Mouse (Mus musculus): ENCODE results near the gene Babam2. TPM values are rescaled to one million over a fixed set of nuclear protein-coding genes. Genes with fewer than 3 reads are reported as not detected.

The Babam2 gene
- polyA plus RNA-seq, 1 experiment from 2014 or later, result 32.3 TPM

- no peak for ATAC-seq
- H3K27ac ChIP-seq (ENCODE audit: low read depth, low read length), result no peak overlapping the region
- DNase-seq (ENCODE audit: low spot score), result no peak
- no peak overlapping the region for H3K4me3 ChIP-seq (ENCODE audit: low read depth, low read length)
- WGBS, result 87% methylated on average over 2 of the region's 2 CpGs
- H3K9ac ChIP-seq (ENCODE audit: low read length), result no peak overlapping the region
- H3K4me1 ChIP-seq (ENCODE audit: control insufficient read depth, insufficient read depth, low read length), result no peaks in the 10 kb centered on the region
- no peaks in the 10 kb centered on the region for H3K27me3 ChIP-seq (replicated peaks; ENCODE audit: control insufficient read depth, insufficient read depth, low read length)
- no peaks in the 10 kb centered on the region for H3K9me3 ChIP-seq (replicated peaks; ENCODE audit: control insufficient read depth, low read length)
- H3K36me3 ChIP-seq (ENCODE audit: control insufficient read depth, insufficient read depth, low read length), result no peaks in the 10 kb centered on the region
- H3K4me2 ChIP-seq (ENCODE audit: low read length), result no peak overlapping the region
These were observed 287.5 kb downstream of the Babam2 start for GRCm38 (mm10) chr5:31985021-31985420.

- WGBS, result 92% methylated on average over 11 of the region's 11 CpGs
- DNase-seq (ENCODE audit: low spot score) (no peak), ATAC-seq (no peak)
- Histone ChIP-seq H3K36me3 (ENCODE audit: control insufficient read depth, insufficient read depth, low read length) (no peaks in the 10 kb centered on the region), H3K4me3 (ENCODE audit: low read depth, low read length) (no peak overlapping the region), H3K9ac (ENCODE audit: low read length) (no peak overlapping the region), H3K4me2 (ENCODE audit: low read length) (no peak overlapping the region), H3K27ac (ENCODE audit: low read depth, low read length) (no peak overlapping the region), H3K27me3 (replicated peaks; ENCODE audit: control insufficient read depth, insufficient read depth, low read length) (no peaks in the 10 kb centered on the region), H3K9me3 (replicated peaks; ENCODE audit: control insufficient read depth, low read length) (no peaks in the 10 kb centered on the region), H3K4me1 (ENCODE audit: control insufficient read depth, insufficient read depth, low read length) (no peaks in the 10 kb centered on the region)
These were observed 290.2 kb downstream of the Babam2 start for GRCm38 (mm10) chr5:31987541-31988307.

DNA sequence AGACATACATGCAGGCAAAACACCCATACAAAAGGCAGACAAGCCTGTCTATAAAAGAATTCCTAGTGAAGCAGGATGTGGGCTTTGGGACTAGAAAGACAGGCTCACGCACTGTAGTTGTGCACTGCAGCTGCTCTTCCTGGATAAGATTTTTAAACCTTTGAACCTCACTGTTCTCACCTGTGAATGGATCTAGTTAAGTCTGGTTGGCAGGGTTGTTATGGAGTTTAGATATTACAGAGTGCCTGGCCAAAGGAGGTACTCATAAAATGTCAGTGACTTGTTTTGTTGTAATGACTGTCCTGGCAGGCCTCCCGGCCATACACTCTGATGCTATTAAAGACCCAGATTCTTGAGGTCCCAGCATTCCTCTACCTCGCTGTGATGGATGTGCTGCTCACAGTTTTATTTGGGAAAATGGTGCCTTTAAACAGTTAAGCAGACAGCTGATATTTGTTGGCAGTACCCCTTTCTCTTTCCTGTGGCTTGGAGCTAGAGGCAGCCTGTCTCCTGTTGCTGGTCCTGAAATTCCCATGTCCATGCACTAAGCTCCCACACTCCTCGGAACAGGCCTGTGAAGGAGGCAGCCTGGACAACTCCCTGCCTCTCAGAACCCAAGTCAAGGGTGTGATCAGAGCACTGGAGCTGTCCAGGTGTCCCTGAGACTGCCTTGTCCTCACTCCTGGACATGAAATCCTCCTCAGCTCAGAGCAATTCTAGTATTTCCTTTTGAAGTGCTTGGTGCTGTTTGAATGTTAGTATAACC, 299.9 kb downstream of the Babam2 start:
- ATAC-seq (no peak), DNase-seq (ENCODE audit: low spot score) (no peak)
- no peak overlapping the region for H3K9ac ChIP-seq (ENCODE audit: low read length)
- no peak overlapping the region for H3K4me2 ChIP-seq (ENCODE audit: low read length)
- H3K27ac ChIP-seq (ENCODE audit: low read depth, low read length), result no peak overlapping the region
- no peaks in the 10 kb centered on the region for H3K9me3 ChIP-seq (replicated peaks; ENCODE audit: control insufficient read depth, low read length)
- no peaks in the 10 kb centered on the region for H3K36me3 ChIP-seq (ENCODE audit: control insufficient read depth, insufficient read depth, low read length)
- H3K4me3 ChIP-seq (ENCODE audit: low read depth, low read length), result no peak overlapping the region
- 83% methylated on average over 4 of the region's 4 CpGs for WGBS
- no peaks in the 10 kb centered on the region for H3K4me1 ChIP-seq (ENCODE audit: control insufficient read depth, insufficient read depth, low read length)
- no peaks in the 10 kb centered on the region for H3K27me3 ChIP-seq (replicated peaks; ENCODE audit: control insufficient read depth, insufficient read depth, low read length)

GRCm38 (mm10) chr5:31998806-31999205, 301.3 kb downstream of the Babam2 start:
- no peak for ATAC-seq
- no peaks in the 10 kb centered on the region for H3K9me3 ChIP-seq (replicated peaks; ENCODE audit: control insufficient read depth, low read length)
- WGBS, result 67% methylated on average over 2 of the region's 2 CpGs
- H3K27ac ChIP-seq (ENCODE audit: low read depth, low read length), result no peak overlapping the region
- H3K4me3 ChIP-seq (ENCODE audit: low read depth, low read length), result no peak overlapping the region
- no peaks in the 10 kb centered on the region for H3K27me3 ChIP-seq (replicated peaks; ENCODE audit: control insufficient read depth, insufficient read depth, low read length)
- DNase-seq (ENCODE audit: low spot score), result no peak
- no peaks in the 10 kb centered on the region for H3K36me3 ChIP-seq (ENCODE audit: control insufficient read depth, insufficient read depth, low read length)
- no peaks in the 10 kb centered on the region for H3K4me1 ChIP-seq (ENCODE audit: control insufficient read depth, insufficient read depth, low read length)
- no peak overlapping the region for H3K4me2 ChIP-seq (ENCODE audit: low read length)
- no peak overlapping the region for H3K9ac ChIP-seq (ENCODE audit: low read length)

- Histone ChIP-seq H3K36me3 (ENCODE audit: control insufficient read depth, insufficient read depth, low read length) (no peaks in the 10 kb centered on the region), H3K9ac (ENCODE audit: low read length) (no peak overlapping the region), H3K4me1 (ENCODE audit: control insufficient read depth, insufficient read depth, low read length) (no peaks in the 10 kb centered on the region), H3K27me3 (replicated peaks; ENCODE audit: control insufficient read depth, insufficient read depth, low read length) (no peaks in the 10 kb centered on the region), H3K27ac (ENCODE audit: low read depth, low read length) (no peak overlapping the region), H3K4me2 (ENCODE audit: low read length) (no peak overlapping the region), H3K9me3 (replicated peaks; ENCODE audit: control insufficient read depth, low read length) (no peaks in the 10 kb centered on the region), H3K4me3 (ENCODE audit: low read depth, low read length) (no peak overlapping the region)
- WGBS, result 70% methylated on average over 3 of the region's 3 CpGs
- ATAC-seq (no peak), DNase-seq (ENCODE audit: low spot score) (no peak)
These were observed 302.6 kb downstream of the Babam2 start for GRCm38 (mm10) chr5:32000076-32000475.

DNA sequence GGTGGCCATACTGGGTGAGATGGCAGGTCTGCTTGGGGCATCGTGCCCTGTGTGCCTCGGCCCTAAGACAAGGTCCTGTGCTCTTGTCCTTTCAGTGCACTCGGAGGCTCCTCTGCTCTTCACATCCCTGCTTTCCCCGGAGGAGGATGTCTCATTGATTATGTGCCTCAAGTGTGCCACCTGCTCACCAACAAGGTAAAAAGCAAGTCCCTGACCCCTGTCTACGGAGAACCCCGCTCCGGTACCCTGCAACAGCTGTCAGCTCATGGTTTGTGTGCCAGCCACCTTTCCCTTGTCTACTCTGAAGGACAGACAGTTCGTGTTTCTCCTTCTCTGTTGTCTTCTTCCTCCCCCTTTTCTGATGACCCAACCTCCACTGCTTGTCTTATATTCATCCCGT, 303.8 kb downstream of the Babam2 start:
- no peaks in the 10 kb centered on the region for H3K9me3 ChIP-seq (replicated peaks; ENCODE audit: control insufficient read depth, low read length)
- DNase-seq (ENCODE audit: low spot score) (no peak), ATAC-seq (no peak)
- H3K9ac ChIP-seq (ENCODE audit: low read length), result no peak overlapping the region
- no peak overlapping the region for H3K4me3 ChIP-seq (ENCODE audit: low read depth, low read length)
- H3K4me1 ChIP-seq (ENCODE audit: control insufficient read depth, insufficient read depth, low read length), result no peaks in the 10 kb centered on the region
- H3K27me3 ChIP-seq (replicated peaks; ENCODE audit: control insufficient read depth, insufficient read depth, low read length), result no peaks in the 10 kb centered on the region
- H3K4me2 ChIP-seq (ENCODE audit: low read length), result no peak overlapping the region
- H3K36me3 ChIP-seq (ENCODE audit: control insufficient read depth, insufficient read depth, low read length), result no peaks in the 10 kb centered on the region
- H3K27ac ChIP-seq (ENCODE audit: low read depth, low read length), result no peak overlapping the region
- WGBS, result 88% methylated on average over 9 of the region's 9 CpGs

GRCm38 (mm10) chr5:32001771-32002170, 304.3 kb downstream of the Babam2 start:
- no peak overlapping the region for H3K4me3 ChIP-seq (ENCODE audit: low read depth, low read length)
- no peaks in the 10 kb centered on the region for H3K9me3 ChIP-seq (replicated peaks; ENCODE audit: control insufficient read depth, low read length)
- H3K9ac ChIP-seq (ENCODE audit: low read length), result no peak overlapping the region
- H3K4me2 ChIP-seq (ENCODE audit: low read length), result no peak overlapping the region
- H3K27me3 ChIP-seq (replicated peaks; ENCODE audit: control insufficient read depth, insufficient read depth, low read length), result no peaks in the 10 kb centered on the region
- no peaks in the 10 kb centered on the region for H3K4me1 ChIP-seq (ENCODE audit: control insufficient read depth, insufficient read depth, low read length)
- no peaks in the 10 kb centered on the region for H3K36me3 ChIP-seq (ENCODE audit: control insufficient read depth, insufficient read depth, low read length)
- H3K27ac ChIP-seq (ENCODE audit: low read depth, low read length), result no peak overlapping the region
- 79% methylated on average over 3 of the region's 3 CpGs for WGBS
- DNase-seq (ENCODE audit: low spot score) (no peak), ATAC-seq (no peak)

GRCm38 (mm10) chr5:32008401-32008800, 310.9 kb downstream of the Babam2 start:
- ATAC-seq, result no peak
- no peaks in the 10 kb centered on the region for H3K27me3 ChIP-seq (replicated peaks; ENCODE audit: control insufficient read depth, insufficient read depth, low read length)
- no peak overlapping the region for H3K9ac ChIP-seq (ENCODE audit: low read length)

DNA sequence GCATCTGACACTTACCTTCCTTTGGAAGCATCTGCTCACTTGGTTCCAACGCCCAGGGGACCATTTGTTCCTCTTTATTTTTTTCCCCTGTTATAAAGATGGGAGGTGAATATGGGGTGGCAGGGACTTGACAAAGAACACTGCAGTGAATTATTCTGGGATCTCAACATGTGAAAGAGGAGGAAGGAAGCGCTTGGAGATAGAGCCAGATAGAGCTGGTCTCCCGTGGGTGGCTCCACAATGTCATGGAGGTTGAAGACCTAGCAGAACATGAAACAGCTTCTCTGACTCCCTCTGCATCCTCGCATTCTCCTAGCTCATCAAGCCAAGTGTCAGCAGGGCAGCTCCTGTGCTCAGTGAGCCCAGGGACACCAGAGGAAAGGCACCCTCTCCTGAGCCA, 312.6 kb downstream of the Babam2 start:
- Histone ChIP-seq H3K4me3 (ENCODE audit: low read depth, low read length) (no peak overlapping the region), H3K36me3 (ENCODE audit: control insufficient read depth, insufficient read depth, low read length) (no peaks in the 10 kb centered on the region), H3K4me2 (ENCODE audit: low read length) (no peak overlapping the region), H3K4me1 (ENCODE audit: control insufficient read depth, insufficient read depth, low read length) (no peaks in the 10 kb centered on the region), H3K27me3 (replicated peaks; ENCODE audit: control insufficient read depth, insufficient read depth, low read length) (no peaks in the 10 kb centered on the region), H3K9ac (ENCODE audit: low read length) (no peak overlapping the region), H3K9me3 (replicated peaks; ENCODE audit: control insufficient read depth, low read length) (no peaks in the 10 kb centered on the region), H3K27ac (ENCODE audit: low read depth, low read length) (no peak overlapping the region)
- ATAC-seq, result no peak
- DNase-seq (ENCODE audit: low spot score), result no peak
- WGBS, result 85% methylated on average over 4 of the region's 4 CpGs

More at GRCm38 (mm10) chr5:32008401-32008800, 310.9 kb downstream of the Babam2 start:
- no peak overlapping the region for H3K4me2 ChIP-seq (ENCODE audit: low read length)
- no peaks in the 10 kb centered on the region for H3K36me3 ChIP-seq (ENCODE audit: control insufficient read depth, insufficient read depth, low read length)
- DNase-seq (ENCODE audit: low spot score), result no peak
- H3K4me1 ChIP-seq (ENCODE audit: control insufficient read depth, insufficient read depth, low read length), result no peaks in the 10 kb centered on the region
- 86% methylated on average over 3 of the region's 3 CpGs for WGBS
- H3K9me3 ChIP-seq (replicated peaks; ENCODE audit: control insufficient read depth, low read length), result no peaks in the 10 kb centered on the region
- H3K4me3 ChIP-seq (ENCODE audit: low read depth, low read length), result no peak overlapping the region
- no peak overlapping the region for H3K27ac ChIP-seq (ENCODE audit: low read depth, low read length)

Data from forebrain, embryonic 14.5 days (tissue).